Mouse (Mus musculus) MEL-GATA-1-ER (cell line): ENCODE data around the gene Gm49673.
"Not testable (repeated sequence)": the region's sequence is repeated elsewhere in the genome, so short reads cannot be mapped to it uniquely, and the experiment has no call there.

Experiments
- DNase-seq: peaks from one replicate; pipeline ENCODE4 v3.0.0-alpha.2; 2012; ENCODE audit warnings: low read depth; ENCODE audit errors: extremely low read depth

The Gm49673 gene

GRCm38 (mm10) chr17:8138116-8138515, 9.5 kb downstream of the Gm49673 start:
- not testable (repeated sequence) for DNase-seq

DNA sequence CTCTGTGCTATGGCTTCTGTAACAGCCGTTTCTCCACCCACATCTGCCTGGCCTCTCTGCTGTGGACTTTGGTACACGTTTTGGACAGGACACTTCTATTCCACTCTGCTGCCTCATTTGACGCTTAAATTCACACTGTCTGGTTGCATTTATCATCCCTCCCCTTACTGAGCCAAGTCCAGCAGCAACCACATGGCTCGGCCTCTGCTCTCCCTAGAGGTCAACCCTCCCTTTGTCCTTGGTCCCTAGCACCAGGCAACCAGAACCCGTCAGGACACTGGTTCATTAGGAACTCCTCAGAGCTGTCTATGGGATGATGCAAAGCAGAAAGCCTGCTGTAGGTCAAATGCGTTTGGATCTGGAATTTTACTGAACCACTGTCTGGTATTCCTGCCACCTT, 16.7 kb downstream of the Gm49673 start:
- DNase-seq, result not testable (repeated sequence)

- not testable (repeated sequence) for DNase-seq
These were observed 18.0 kb downstream of the Gm49673 start for GRCm38 (mm10) chr17:8129578-8129977.

- DNase-seq, result not testable (repeated sequence)
These were observed 19.1 kb downstream of the Gm49673 start for GRCm38 (mm10) chr17:8128326-8128993.

DNA sequence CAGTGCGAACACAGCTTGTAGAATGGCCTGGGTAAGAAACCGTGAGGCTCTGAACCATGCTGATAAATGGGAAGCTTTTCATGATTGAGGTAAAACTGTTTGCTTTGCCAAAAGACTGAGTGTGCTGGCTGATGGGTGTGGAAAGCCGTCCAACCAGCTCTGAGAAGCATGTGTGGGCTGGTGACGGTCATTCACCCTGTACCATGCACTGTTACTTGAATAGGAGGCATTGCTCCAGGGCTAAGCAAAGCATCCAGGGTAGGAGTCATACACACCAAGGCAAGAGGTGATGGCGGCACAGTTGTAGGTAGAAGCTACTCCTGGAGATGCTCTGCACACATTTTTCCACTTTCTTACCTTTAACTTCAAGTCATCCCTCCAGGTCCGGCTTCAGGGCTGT, 23.0 kb downstream of the Gm49673 start:
- not testable (repeated sequence) for DNase-seq

DNA sequence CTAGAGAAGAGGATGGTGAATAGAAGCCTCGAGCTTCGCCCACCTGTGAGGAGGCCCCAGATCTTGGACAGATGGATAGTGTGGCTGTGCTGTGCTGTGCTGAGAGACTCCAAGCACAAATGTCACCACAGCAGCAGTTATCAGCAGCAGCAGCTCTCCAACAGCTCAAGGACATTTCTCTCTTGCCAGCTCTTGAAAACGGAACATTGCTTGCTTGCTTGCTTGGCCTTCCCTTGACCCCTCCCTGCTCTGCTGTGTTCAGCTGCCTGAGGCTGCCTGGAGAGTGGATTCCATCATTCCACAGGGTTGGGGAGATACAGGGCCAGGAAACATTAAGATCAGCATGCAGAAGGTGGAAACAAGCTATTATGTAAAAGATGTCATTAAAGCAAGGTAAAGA, 24.6 kb downstream of the Gm49673 start:
- DNase-seq, result not testable (repeated sequence)

GRCm38 (mm10) chr17:8116928-8117327, 30.7 kb downstream of the Gm49673 start:
- DNase-seq, result not testable (repeated sequence)

DNA sequence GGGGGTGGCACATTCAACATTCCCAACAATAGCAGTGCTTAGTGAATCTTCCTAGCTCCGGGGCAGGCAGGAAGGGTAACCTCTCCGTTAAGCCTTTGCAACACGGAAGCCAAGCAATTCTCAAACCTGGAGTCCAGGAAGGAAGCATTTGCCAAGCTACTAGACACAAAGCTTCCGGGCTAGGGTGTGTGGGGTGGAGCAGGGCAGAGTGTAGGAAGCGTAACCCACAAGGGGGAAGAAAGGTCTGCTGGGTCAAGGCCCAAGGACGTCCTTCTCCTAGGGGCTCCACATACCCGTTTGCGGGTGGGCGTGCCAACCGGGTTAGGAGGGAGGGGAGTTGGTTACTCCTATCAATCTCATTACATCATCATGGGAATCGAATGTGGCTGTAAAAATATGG, 31.2 kb downstream of the Gm49673 start:
- DNase-seq, result not testable (repeated sequence)

- DNase-seq, result not testable (repeated sequence)
These were observed 35.4 kb downstream of the Gm49673 start for GRCm38 (mm10) chr17:8112199-8112598.

GRCm38 (mm10) chr17:8101297-8101609, 46.3 kb downstream of the Gm49673 start:
- DNase-seq, result not testable (repeated sequence)

DNA sequence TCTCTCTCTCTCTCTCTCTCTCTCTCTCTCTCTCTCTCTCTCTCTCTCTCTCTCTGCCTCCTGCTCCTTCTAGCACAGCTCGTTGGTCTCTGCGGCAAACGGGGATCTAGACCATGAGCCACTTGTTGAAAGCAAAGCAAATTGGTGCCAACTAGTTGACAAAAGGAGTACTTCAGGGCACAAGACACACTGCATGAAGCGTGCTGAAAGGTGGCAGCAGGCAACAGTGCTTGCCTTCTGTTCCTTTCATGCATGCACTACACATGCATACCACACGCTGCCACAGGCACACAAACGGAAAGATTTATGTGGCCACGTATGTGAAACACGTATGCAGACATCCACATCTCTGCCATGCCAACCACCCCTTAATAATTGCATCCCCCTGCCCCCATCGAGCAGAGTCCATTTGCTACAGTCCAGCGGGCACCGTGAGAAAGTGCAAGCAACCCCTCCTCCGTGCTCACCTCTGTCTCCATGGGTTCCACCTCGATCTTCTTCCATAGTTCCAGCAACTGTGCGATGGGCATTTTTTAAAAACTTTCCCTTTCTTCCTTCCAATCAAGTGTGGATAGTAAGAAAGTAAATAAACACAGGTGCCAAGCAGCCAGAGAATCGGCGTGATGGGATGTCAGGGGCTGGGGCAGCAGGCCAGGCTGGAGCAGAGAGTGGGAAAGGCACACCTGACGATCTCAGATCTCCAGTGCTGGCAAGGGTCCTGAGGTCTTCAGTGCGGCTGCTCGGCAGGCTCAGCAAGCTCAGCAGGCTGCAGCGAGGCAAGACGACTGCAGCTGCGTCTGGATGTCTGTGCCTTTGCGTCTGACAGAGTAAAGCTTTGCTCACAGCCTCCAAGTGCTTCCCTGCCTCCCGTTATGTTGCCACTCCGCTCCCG, 46.9 kb downstream of the Gm49673 start:
- DNase-seq, result not testable (repeated sequence)

DNA sequence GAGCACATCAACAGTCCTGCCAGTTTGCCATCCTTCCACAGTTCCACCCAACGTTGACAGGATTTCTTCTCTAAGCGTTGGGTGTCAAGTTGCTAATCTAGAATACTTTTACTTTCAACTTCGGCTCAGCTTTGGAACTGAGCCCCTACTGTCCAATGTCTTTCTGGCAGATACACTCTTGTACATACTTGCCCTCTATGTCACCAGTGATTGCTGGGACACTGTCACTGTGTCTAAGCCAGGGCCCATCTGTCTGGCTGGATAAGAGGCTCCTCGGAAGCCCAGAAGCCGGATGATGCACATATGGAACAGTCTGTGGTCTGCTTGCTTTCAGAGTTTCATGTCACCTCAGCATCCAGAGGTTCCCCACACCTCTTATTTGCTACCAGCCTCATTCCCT, 51.4 kb downstream of the Gm49673 start:
- not testable (repeated sequence) for DNase-seq

- not testable (repeated sequence) for DNase-seq
These were observed 51.9 kb downstream of the Gm49673 start for GRCm38 (mm10) chr17:8095653-8096052.

DNA sequence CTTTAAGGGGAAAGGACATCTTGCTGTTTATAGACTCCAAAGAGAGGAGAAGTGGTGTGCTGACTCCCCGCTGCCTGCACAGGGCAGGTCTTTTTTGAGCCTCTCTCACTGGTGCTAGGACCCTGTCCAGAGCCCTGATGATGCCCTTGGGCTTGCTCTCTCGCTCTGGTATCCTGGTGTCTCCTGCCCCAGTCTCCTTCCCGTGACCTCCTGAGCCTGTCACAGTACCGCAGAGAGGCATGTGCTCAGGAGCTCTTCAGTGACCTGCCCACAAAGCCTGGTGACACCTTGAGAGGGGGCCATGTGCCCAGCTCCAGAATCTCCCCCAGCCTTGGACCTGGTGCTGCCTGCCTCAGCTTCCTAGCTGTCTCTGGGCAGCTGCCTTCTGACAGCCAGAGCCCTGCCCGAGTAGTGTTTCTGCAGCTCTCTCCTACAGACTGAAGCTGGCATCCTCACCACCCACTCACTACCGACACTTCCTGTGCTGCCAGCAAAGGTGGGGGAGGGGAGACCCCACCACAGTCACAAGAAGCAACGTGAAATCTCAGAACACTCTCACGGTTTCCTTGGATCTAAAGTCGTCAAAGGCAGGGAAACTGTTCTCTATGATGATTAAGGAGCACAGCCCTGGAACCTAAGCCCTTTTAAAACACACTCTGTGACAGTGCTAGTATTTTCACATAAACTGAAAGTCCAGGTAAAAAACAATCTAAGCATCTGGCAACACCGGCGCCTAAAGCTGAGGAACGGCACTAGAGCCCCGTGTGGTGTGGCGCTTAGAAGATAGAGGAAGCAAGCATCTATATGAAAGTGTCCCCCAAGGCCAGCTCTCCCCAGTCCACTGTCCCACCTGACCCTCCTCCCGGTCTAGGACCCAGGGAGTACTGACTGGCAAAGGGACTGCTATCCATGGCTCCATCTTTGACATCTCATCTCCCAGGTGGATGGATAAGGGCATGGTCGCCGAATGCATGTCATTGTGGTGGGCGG, 54.8 kb downstream of the Gm49673 start:
- DNase-seq, result not testable (repeated sequence)

GRCm38 (mm10) chr17:8091320-8091719, 56.3 kb downstream of the Gm49673 start:
- not testable (repeated sequence) for DNase-seq

DNA sequence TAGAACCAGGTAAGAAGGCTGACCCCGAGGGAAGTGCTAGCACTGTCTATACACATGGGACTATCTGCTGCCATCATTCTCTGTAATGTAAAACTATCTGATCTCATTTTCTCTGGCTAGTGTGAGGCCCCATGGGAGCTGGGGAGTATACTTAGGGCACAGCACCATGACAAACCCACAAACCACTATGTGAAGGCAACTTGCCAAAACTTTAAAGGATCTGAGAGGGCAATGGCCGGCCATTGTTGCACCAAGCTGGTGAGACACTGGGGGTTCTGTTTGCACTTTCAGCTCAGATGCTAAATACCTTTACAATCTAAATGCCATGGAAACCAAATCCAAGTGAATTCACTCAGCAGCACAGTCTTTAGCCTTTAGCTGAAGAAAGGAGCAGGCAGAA, 77.7 kb downstream of the Gm49673 start:
- not testable (repeated sequence) for DNase-seq

DNA sequence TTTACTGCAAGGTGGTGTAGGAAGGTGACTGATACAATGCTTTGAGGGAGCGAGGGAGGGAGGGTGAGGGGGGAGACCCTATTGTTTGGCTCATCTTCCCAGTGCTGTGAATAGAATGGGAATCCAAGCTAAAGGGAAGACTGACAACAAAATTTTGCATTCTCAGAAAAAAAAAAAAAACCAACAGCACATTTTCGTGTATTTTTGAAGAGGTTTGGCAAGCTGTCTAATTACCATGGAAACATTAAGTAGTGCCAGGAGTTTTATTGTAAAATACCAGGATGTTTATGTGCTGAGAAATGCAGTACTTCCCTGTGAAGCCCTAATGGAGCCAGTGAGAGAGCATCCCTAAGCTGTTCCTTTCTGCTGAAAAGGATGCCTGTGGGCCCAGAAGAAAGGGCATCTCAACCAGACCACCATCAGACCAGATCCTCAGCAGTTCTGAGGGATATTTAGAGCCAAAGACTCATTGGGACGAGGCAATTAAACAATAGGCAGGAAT, 90.9 kb downstream of the Gm49673 start:
- not testable (repeated sequence) for DNase-seq

GRCm38 (mm10) chr17:8055919-8056589, 91.5 kb downstream of the Gm49673 start:
- not testable (repeated sequence) for DNase-seq

GRCm38 (mm10) chr17:8051247-8051646, 96.3 kb downstream of the Gm49673 start:
- DNase-seq, result peak; percentile 24

- not testable (repeated sequence) for DNase-seq
These were observed 97.4 kb downstream of the Gm49673 start for GRCm38 (mm10) chr17:8050218-8050617.
